Mouse (Mus musculus) lung, adult 2 months (tissue): Measurements from ENCODE around the gene Pik3ca. TPM values are rescaled to one million over a fixed set of nuclear protein-coding genes. Genes with fewer than 3 reads are reported as not detected.

Source experiments
- DNase-seq: peaks from one replicate; pipeline ENCODE4 v3.0.0; 2022
- H3K4me1 ChIP-seq: fragments of 200-500 bp; 2 replicates; pipeline ENCODE4 v1.6.1; 2011; ENCODE audit warnings: low read length; ENCODE audit not compliant: control insufficient read depth, insufficient read depth
- H3K4me3 ChIP-seq: fragments of 200-500 bp; replicated peaks from 2 replicates; pipeline ENCODE3; 2011; ENCODE audit warnings: low read depth, mild to moderate bottlenecking, control low read depth, low read length; ENCODE audit errors: extremely low read depth
- CTCF ChIP-seq: fragments of 200-500 bp; IDR thresholded peaks from 2 replicates; pipeline ENCODE4 v1.5.1; 2011; ENCODE audit warnings: mild to moderate bottlenecking, low read length, control low read depth; ENCODE audit not compliant: insufficient read depth
- POLR2A ChIP-seq: fragments of 200-500 bp; IDR thresholded peaks from 2 replicates; pipeline ENCODE4 v1.6.1; 2011; ENCODE audit warnings: low read depth, mild to moderate bottlenecking, control low read depth, low read length, borderline replicate concordance; ENCODE audit errors: extremely low read depth
- WGBS: fragments of 180-500 bp; shearing (Covaris S2); methylation state at CpG from one replicate; pipeline ENCODE4 v1.1.7; 2018; 5-methylcytosine and 5-hydroxymethylcytosine counted together
- polyA plus RNA-seq: library from polyadenylated mRNA; depleted of rRNA; stranded (reverse); fragments of >200 nt; gene quantifications from 2 replicates; pipeline ENCODE4 v1.2.3, GENCODE M21; 2012

Gene Pik3ca
- polyA plus RNA-seq, 1 experiment, result 11.4 TPM

- Histone ChIP-seq H3K4me3 (no peak overlapping the region), H3K4me1 (peaks cover 6% of the 10 kb centered on the region; the same call in 1 of the 2 replicates)
- 85% methylated on average over 6 of the region's 6 CpGs for WGBS
- no peak for DNase-seq
- TF ChIP-seq CTCF, result no peak
- TF ChIP-seq POLR2A, result no peak
These were observed 40.3 kb downstream of the Pik3ca start for GRCm38 (mm10) chr3:32437820-32438219.

GRCm38 (mm10) chr3:32438716-32439115 lies 41.2 kb downstream of the Pik3ca start:
- DNase-seq, result no peak
- WGBS, result 64% methylated on average over 4 of the region's 4 CpGs
- Histone ChIP-seq H3K4me1 (peaks cover 2% of the 10 kb centered on the region; the same call in 1 of the 2 replicates), H3K4me3 (no peak overlapping the region)
- TF ChIP-seq CTCF (no peak), POLR2A (no peak)

GRCm38 (mm10) chr3:32441710-32442109 lies 44.2 kb downstream of the Pik3ca start:
- Histone ChIP-seq H3K4me1 (no peaks in the 10 kb centered on the region), H3K4me3 (no peak overlapping the region)
- no peak for DNase-seq
- TF ChIP-seq POLR2A (no peak), CTCF (0 out of 2 replicates have a peak, but pooled peaks have one; percentile 8)

- no peaks in the 10 kb centered on the region for H3K4me1 ChIP-seq
- H3K4me3 ChIP-seq, result no peak overlapping the region
- 76% methylated on average over 11 of the region's 11 CpGs for WGBS
- no peak for DNase-seq
- no peak for TF ChIP-seq POLR2A
- TF ChIP-seq CTCF, result no peak
These were observed 57.0 kb downstream of the Pik3ca start for GRCm38 (mm10) chr3:32454329-32455021.

GRCm38 (mm10) chr3:32459777-32460176 lies 62.3 kb downstream of the Pik3ca start:
- no peak for DNase-seq
- peak; percentile 56 for TF ChIP-seq CTCF
- no peak for TF ChIP-seq POLR2A
- no peak overlapping the region for H3K4me3 ChIP-seq
- 68% methylated on average over 4 of the region's 4 CpGs for WGBS
- no peaks in the 10 kb centered on the region for H3K4me1 ChIP-seq

GRCm38 (mm10) chr3:32467321-32467720 lies 69.8 kb downstream of the Pik3ca start:
- 99% methylated on average over 4 of the region's 4 CpGs for WGBS
- no peaks in the 10 kb centered on the region for H3K4me1 ChIP-seq
- no peak for DNase-seq
- H3K4me3 ChIP-seq, result no peak overlapping the region
- no peak for TF ChIP-seq POLR2A
- no peak for TF ChIP-seq CTCF

- no peaks in the 10 kb centered on the region for H3K4me1 ChIP-seq
- DNase-seq, result no peak
- no peak overlapping the region for H3K4me3 ChIP-seq
- TF ChIP-seq POLR2A (no peak), CTCF (no peak)
- WGBS, result 44% methylated on average over 4 of the region's 4 CpGs
These were observed 70.9 kb downstream of the Pik3ca start for GRCm38 (mm10) chr3:32468411-32468810.

- 70% methylated on average over 7 of the region's 7 CpGs for WGBS
- DNase-seq, result no peak
- H3K4me1 ChIP-seq, result no peaks in the 10 kb centered on the region
- no peak overlapping the region for H3K4me3 ChIP-seq
- no peak for TF ChIP-seq POLR2A
- no peak for TF ChIP-seq CTCF
These were observed 73.0 kb downstream of the Pik3ca start for GRCm38 (mm10) chr3:32470449-32470848.

- TF ChIP-seq POLR2A (no peak), CTCF (no peak)
- Histone ChIP-seq H3K4me3 (no peak overlapping the region), H3K4me1 (no peaks in the 10 kb centered on the region)
- 41% methylated on average over 6 of the region's 6 CpGs for WGBS
- no peak for DNase-seq
These were observed 73.6 kb downstream of the Pik3ca start for GRCm38 (mm10) chr3:32471098-32471497.

GRCm38 (mm10) chr3:32472191-32472900 lies 74.9 kb downstream of the Pik3ca start:
- H3K4me1 ChIP-seq, result no peaks in the 10 kb centered on the region
- no peak overlapping the region for H3K4me3 ChIP-seq
- no peak for TF ChIP-seq POLR2A
- WGBS, result 57% methylated on average over 14 of the region's 14 CpGs
- DNase-seq, result no peak
